ENCODE assay signal across 30 mouse cellular contexts in genomic region chr19:34886324-34886723, GRCm38 (mm10). TPM values are rescaled to one million over a fixed set of nuclear protein-coding genes. Genes with fewer than 3 reads are reported as not detected.
"Had no signal": no experiment of that assay in that cellular context is flagged by ENCODE, and none has a peak within 500 bp of the region (broad histone marks: within the 10 kb centered on the region; RNA-seq: fewer than 3 reads in every experiment).

No protein-coding gene starts in this region.

- H3K27me3 ChIP-seq: limb, embryonic 12.5 days; limb, embryonic 13.5 days; limb, embryonic 15.5 days; liver, embryonic 12.5 days; liver, embryonic 13.5 days; liver, embryonic 15.5 days; lung, embryonic 15.5 days; megakaryocyte, embryonic 14.5 days; midbrain, embryonic 12.5 days; midbrain, embryonic 13.5 days; midbrain, embryonic 15.5 days had no signal

- H3K9ac ChIP-seq: limb, embryonic 12.5 days; limb, embryonic 13.5 days; limb, embryonic 15.5 days; liver, embryonic 12.5 days; liver, embryonic 13.5 days; liver, embryonic 14.5 days; liver, embryonic 15.5 days; liver, postnatal 0 days; lung, embryonic 14.5 days; lung, embryonic 15.5 days; midbrain, embryonic 12.5 days; midbrain, embryonic 13.5 days; midbrain, embryonic 15.5 days had no signal

- H3K9me3 ChIP-seq: limb, embryonic 10.5 days; limb, embryonic 12.5 days; limb, embryonic 13.5 days; limb, embryonic 15.5 days; liver, embryonic 12.5 days; liver, embryonic 13.5 days; liver, embryonic 15.5 days; lung, embryonic 15.5 days; megakaryocyte, embryonic 14.5 days; midbrain, embryonic 10.5 days; midbrain, embryonic 12.5 days; midbrain, embryonic 13.5 days; midbrain, embryonic 15.5 days had no signal

- H3K4me1 ChIP-seq: limb, embryonic 10.5 days; limb, embryonic 12.5 days; limb, embryonic 13.5 days; limb, embryonic 15.5 days; lung, embryonic 15.5 days; midbrain, embryonic 10.5 days; midbrain, embryonic 12.5 days; midbrain, embryonic 13.5 days; midbrain, embryonic 15.5 days had no signal

- H3K27ac ChIP-seq: limb, embryonic 10.5 days; limb, embryonic 12.5 days; limb, embryonic 13.5 days; limb, embryonic 15.5 days; liver, embryonic 12.5 days; liver, embryonic 13.5 days; liver, embryonic 14.5 days; liver, embryonic 15.5 days; lung, embryonic 15.5 days; macrophage; midbrain, embryonic 10.5 days; midbrain, embryonic 12.5 days; midbrain, embryonic 13.5 days; midbrain, embryonic 15.5 days had no signal

- H3K4me3 ChIP-seq: limb, embryonic 10.5 days; limb, embryonic 12.5 days; limb, embryonic 13.5 days; limb, embryonic 15.5 days; liver, embryonic 12.5 days; liver, embryonic 13.5 days; liver, embryonic 15.5 days; lung, embryonic 15.5 days; megakaryocyte, embryonic 14.5 days; midbrain, embryonic 10.5 days; midbrain, embryonic 12.5 days; midbrain, embryonic 13.5 days; midbrain, embryonic 15.5 days; myocyte had no signal

- ATAC-seq: liver, embryonic 12.5 days; liver, postnatal 0 days; lung, postnatal 0 days; midbrain, embryonic 13.5 days; midbrain, embryonic 15.5 days; midbrain, embryonic 16.5 days had no signal

- DNase-seq: left cerebral cortex, postnatal 4 days; liver; liver, embryonic 13.5 days; liver, postnatal 0 days; lung, adult 18-20 months; lung, adult 2 months; lung, embryonic 14.5 days; lung, postnatal 10 days; lung, postnatal 14 days; lung, postnatal 36 days; lung, postnatal 4 days; midbrain, embryonic 14.5 days had no signal

- H3K36me3 ChIP-seq: limb, embryonic 10.5 days; limb, embryonic 12.5 days; limb, embryonic 13.5 days; limb, embryonic 15.5 days; liver, embryonic 12.5 days; liver, embryonic 13.5 days; liver, embryonic 15.5 days; lung, embryonic 15.5 days; midbrain, embryonic 10.5 days; midbrain, embryonic 12.5 days; midbrain, embryonic 13.5 days; midbrain, embryonic 15.5 days had no signal

RNA-seq across cellular contexts. Expression of gene Kif20b, which starts 35.8 kb away (rescaled TPM):
- polyA plus RNA-seq: liver, adult 2 months had no signal
